Mouse (Mus musculus): ENCODE measurements around the gene Cetn4. TPM values are rescaled to one million over a fixed set of nuclear protein-coding genes. Genes with fewer than 3 reads are reported as not detected.

Cetn4 gene
- total RNA-seq, 2 experiments from 2014 or later = 5.5 to 8.3 TPM

Other genes with a start within 250 kb of the Cetn4 start
- not detected for gene Adad1, start 249.2 kb downstream of the Cetn4 start, total RNA-seq (2021)
- not detected for gene Il2, start 186.7 kb downstream of the Cetn4 start, total RNA-seq (2021)
- under 1 TPM in 1 of 2 experiments, not detected in 1; 0.27 TPM for gene Il21, start 80.1 kb downstream of the Cetn4 start, total RNA-seq (2021)
- 1 to 10 TPM; 4.4 to 4.9 TPM for gene Bbs12, start 154 bp downstream of the Cetn4 start, total RNA-seq (2021)
- 1 to 10 TPM; 3.1 to 4.1 TPM for gene Fgf2, start 35.6 kb upstream of the Cetn4 start, total RNA-seq (2021)
- gene Spata5, start 107.2 kb upstream of the Cetn4 start, total RNA-seq (2021) = 10 to 100 TPM; 18.8 to 24.4 TPM
- gene Nudt6, start 107.5 kb upstream of the Cetn4 start, total RNA-seq (2021) = 1 to 10 TPM; 6.3 to 7.4 TPM